Mouse (Mus musculus): ENCODE measurements around the gene Mapt.

- TF ChIP-seq GATA1 (IDR thresholded peaks at IDR 0.05; ENCODE audit: borderline replicate concordance, low read length) (no peak), FLI1 (IDR thresholded peaks at IDR 0.05; ENCODE audit: low read length) (no peak)
Observed at GRCm38 (mm10) chr11:104251121-104251520, 19.9 kb downstream of the Mapt start.
